Mouse (Mus musculus) liver, embryonic 14.5 days (tissue): ENCODE data around the gene Eif3f.

Experiments
- CTCF ChIP-seq: IDR thresholded peaks from 2 replicates; pipeline ENCODE4 v1.5.1; 2016; ENCODE audit warnings: antibody characterized with exemption, low read depth, control low read depth
- EP300 ChIP-seq: IDR thresholded peaks from 2 replicates; pipeline ENCODE4 v1.6.1; 2016; ENCODE audit warnings: antibody characterized with exemption, low read depth

- TF ChIP-seq EP300: no peak
- TF ChIP-seq CTCF: no peak
Observed at GRCm38 (mm10) chr7:108957734-108958133, 23.5 kb downstream of the Eif3f start.
